Mouse (Mus musculus): ENCODE results near the gene Ncam2.
A peak's percentile ranks its signal among the peaks of the same experiment; 100 is the strongest.

Ncam2 gene

GRCm38 (mm10) chr16:81200201-81201071 lies at the start of gene Ncam2:
Ncam2 (plus strand) TSS chr16:81200697.
- DNase-seq: peak; percentile 72 to 85

GRCm38 (mm10) chr16:81170828-81171227 lies 29.7 kb upstream of the Ncam2 start:
- no peak for DNase-seq

GRCm38 (mm10) chr16:81175302-81175943 lies 25.1 kb upstream of the Ncam2 start:
- DNase-seq: peak; percentile 58 to 72

GRCm38 (mm10) chr16:81179801-81180200 lies 20.7 kb upstream of the Ncam2 start:
- DNase-seq: no peak

- DNase-seq: no peak
Observed at GRCm38 (mm10) chr16:81187579-81188179, 12.8 kb upstream of the Ncam2 start.

- no peak for DNase-seq
Observed at GRCm38 (mm10) chr16:81191621-81192020, 8.9 kb upstream of the Ncam2 start.

- DNase-seq: no peak
Observed at GRCm38 (mm10) chr16:81192607-81193006, 7.9 kb upstream of the Ncam2 start.

GRCm38 (mm10) chr16:81199467-81199866 lies 1.0 kb upstream of the Ncam2 start:
- DNase-seq: no peak

GRCm38 (mm10) chr16:81201471-81201870 lies 974 bp downstream of the Ncam2 start:
- DNase-seq: no peak

GRCm38 (mm10) chr16:81201992-81202391 lies 1.5 kb downstream of the Ncam2 start:
- DNase-seq: peak; percentile 43

- DNase-seq: no peak
Observed at GRCm38 (mm10) chr16:81202721-81203161, 2.2 kb downstream of the Ncam2 start.

- DNase-seq: no peak
Observed at GRCm38 (mm10) chr16:81204405-81205034, 4.0 kb downstream of the Ncam2 start.

GRCm38 (mm10) chr16:81221176-81221575 lies 20.7 kb downstream of the Ncam2 start:
- DNase-seq: no peak

- no peak for DNase-seq
Observed at GRCm38 (mm10) chr16:81223841-81224240, 23.3 kb downstream of the Ncam2 start.

- no peak for DNase-seq
Observed at GRCm38 (mm10) chr16:81224253-81224652, 23.8 kb downstream of the Ncam2 start.

- no peak for DNase-seq
Observed at GRCm38 (mm10) chr16:81254875-81255274, 54.4 kb downstream of the Ncam2 start.

- DNase-seq: no peak
Observed at GRCm38 (mm10) chr16:81260429-81260828, 59.9 kb downstream of the Ncam2 start.

GRCm38 (mm10) chr16:81273597-81274360 lies 73.3 kb downstream of the Ncam2 start:
- DNase-seq: no peak

- DNase-seq: peak; percentile 66
Observed at GRCm38 (mm10) chr16:81284241-81284640, 83.7 kb downstream of the Ncam2 start.

GRCm38 (mm10) chr16:81284859-81285837 lies 84.7 kb downstream of the Ncam2 start:
- DNase-seq: no peak

GRCm38 (mm10) chr16:81285882-81286281 lies 85.4 kb downstream of the Ncam2 start:
- no peak for DNase-seq
